ENCODE assay signal across 13 mouse cellular contexts in the genomic region with DNA sequence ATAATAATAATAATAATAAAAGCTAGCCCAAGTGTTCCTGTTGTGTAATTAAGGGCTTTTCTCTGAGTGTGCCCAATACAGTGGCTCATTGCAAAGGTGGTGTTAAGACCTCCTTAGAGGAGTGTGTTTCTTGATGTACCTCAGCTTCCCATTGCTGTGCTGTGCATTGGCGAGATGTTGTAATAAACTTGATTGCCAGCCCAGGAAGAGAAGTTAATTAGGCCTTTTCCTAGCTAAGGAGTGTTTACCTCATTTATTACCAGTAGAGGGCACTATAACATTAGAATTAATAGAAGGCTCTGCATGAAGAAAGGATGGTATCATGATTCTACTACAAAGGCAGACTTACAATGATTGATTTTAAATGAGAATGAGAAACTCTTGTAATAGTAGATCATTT. TPM values are rescaled to one million over a fixed set of nuclear protein-coding genes. Genes with fewer than 3 reads are reported as not detected.
A peak's percentile ranks its signal among the peaks of the same experiment; 100 is the strongest.
DNase-seq lines count a peak whose midpoint lies in the region; ATAC-seq and TF ChIP-seq lines count a peak whose summit lies in the region.
"Had no signal": no experiment of that assay in that cellular context is flagged by ENCODE, and none has a peak within 500 bp of the region (broad histone marks: within the 10 kb centered on the region; RNA-seq: fewer than 3 reads in every experiment).

No protein-coding gene starts in this region.

- no peaks in the 10 kb centered on the region for H3K27me3 ChIP-seq in embryonic facial prominence, embryonic 11.5 days (ENCODE audit: control insufficient read depth, insufficient read depth, low read length)
- H3K27me3 ChIP-seq in embryonic facial prominence, embryonic 10.5 days (replicated peaks; ENCODE audit: low read depth, poor library complexity, severe bottlenecking) = no peaks in the 10 kb centered on the region
- H3K27me3 ChIP-seq in liver, postnatal 0 days (ENCODE audit: insufficient read depth, low read length) = no peaks in the 10 kb centered on the region
- H3K27me3 ChIP-seq in liver, embryonic 11.5 days (replicated peaks; ENCODE audit: control insufficient read depth, insufficient read depth, low read length) = no peaks in the 10 kb centered on the region
- H3K27me3 ChIP-seq in forebrain, embryonic 15.5 days = no peaks in the 10 kb centered on the region
- no peaks in the 10 kb centered on the region for H3K27me3 ChIP-seq in thymus, adult 2 months (ENCODE audit: control insufficient read depth, insufficient read depth, low read length)
- H3K27me3 ChIP-seq: neural tube, embryonic 12.5 days had no signal

- H3K27ac ChIP-seq in embryonic facial prominence, embryonic 11.5 days (replicated peaks; ENCODE audit: low read depth, low read length) = no peak overlapping the region
- no peak overlapping the region for H3K27ac ChIP-seq in embryonic facial prominence, embryonic 10.5 days (replicated peaks)
- no peak overlapping the region for H3K27ac ChIP-seq in liver, postnatal 0 days (ENCODE audit: low read depth)
- no peak overlapping the region for H3K27ac ChIP-seq in liver, embryonic 11.5 days (ENCODE audit: low read depth, low read length)
- no peak overlapping the region for H3K27ac ChIP-seq in forebrain, embryonic 15.5 days (replicated peaks)
- no peak overlapping the region for H3K27ac ChIP-seq in thymus, adult 2 months (ENCODE audit: control insufficient read depth, insufficient read depth, low read length)
- H3K27ac ChIP-seq: neural tube, embryonic 12.5 days had no signal

- peak; percentile 32 for DNase-seq in embryonic facial prominence, embryonic 11.5 days (ENCODE audit: low spot score)
- no peak for DNase-seq in embryonic facial prominence, embryonic 10.5 days (ENCODE audit: low spot score)
- DNase-seq in liver, postnatal 0 days = no peak
- DNase-seq in liver, embryonic 11.5 days (ENCODE audit: low spot score) = no peak
- peak; percentile 75 for DNase-seq in retina, embryonic 14.5 days (ENCODE audit: low spot score)
- no peak for DNase-seq in thymus, adult 2 months
- no peak for DNase-seq in left cerebral cortex, adult 9 months (ENCODE audit: low spot score in 2 of 2)
- DNase-seq: heart, postnatal 4 days had no signal

- peak; percentile 44 for TF ChIP-seq CTCF in liver, postnatal 0 days (IDR thresholded peaks at IDR 0.05; ENCODE audit: low read depth)
- no peak for TF ChIP-seq CTCF in thymus, adult 2 months (IDR thresholded peaks at IDR 0.05; ENCODE audit: borderline replicate concordance, control insufficient read depth, extremely low read depth, insufficient read depth, low read length, poor library complexity)

- TF ChIP-seq EP300 in liver, postnatal 0 days (IDR thresholded peaks at IDR 0.05; ENCODE audit: low read depth) = no peak

- no peaks in the 10 kb centered on the region for H3K36me3 ChIP-seq in embryonic facial prominence, embryonic 11.5 days (replicated peaks; ENCODE audit: control insufficient read depth, insufficient read depth, low read depth, low read length)
- H3K36me3 ChIP-seq in embryonic facial prominence, embryonic 10.5 days (replicated peaks) = no peaks in the 10 kb centered on the region
- H3K36me3 ChIP-seq in liver, postnatal 0 days (replicated peaks; ENCODE audit: insufficient read depth, low read length) = no peaks in the 10 kb centered on the region
- no peaks in the 10 kb centered on the region for H3K36me3 ChIP-seq in liver, embryonic 11.5 days (ENCODE audit: control insufficient read depth, insufficient read depth, low read length)
- no peaks in the 10 kb centered on the region for H3K36me3 ChIP-seq in forebrain, embryonic 15.5 days
- no peaks in the 10 kb centered on the region for H3K36me3 ChIP-seq in thymus, adult 2 months (ENCODE audit: control insufficient read depth, insufficient read depth, low read length)
- H3K36me3 ChIP-seq: neural tube, embryonic 12.5 days had no signal

- TF ChIP-seq POLR2A in thymus, adult 2 months (IDR thresholded peaks at IDR 0.05; ENCODE audit: control insufficient read depth, extremely low read depth, insufficient read depth, low read length, poor library complexity) = no peak

- no peak for ATAC-seq in embryonic facial prominence, embryonic 11.5 days (replicated peaks; ENCODE audit: insufficient number of reproducible peaks, low FRiP score, low TSS enrichment, low read depth)
- ATAC-seq in liver, postnatal 0 days = no peak
- no peak for ATAC-seq in liver, embryonic 11.5 days (replicated peaks; ENCODE audit: low FRiP score)
- peak; percentile 77 for ATAC-seq in forebrain, embryonic 15.5 days (replicated peaks)

- H3K4me2 ChIP-seq in embryonic facial prominence, embryonic 11.5 days (ENCODE audit: low read depth, low read length) = no peak overlapping the region
- H3K4me2 ChIP-seq in liver, postnatal 0 days (ENCODE audit: low read depth, low read length) = no peak overlapping the region
- H3K4me2 ChIP-seq in liver, embryonic 11.5 days = no peak overlapping the region
- H3K4me2 ChIP-seq in forebrain, embryonic 15.5 days (replicated peaks) = no peak overlapping the region
- H3K4me2 ChIP-seq: neural tube, embryonic 12.5 days had no signal

- no peaks in the 10 kb centered on the region for H3K4me1 ChIP-seq in embryonic facial prominence, embryonic 11.5 days (ENCODE audit: control insufficient read depth, insufficient read depth, low read length)
- H3K4me1 ChIP-seq in embryonic facial prominence, embryonic 10.5 days = no peaks in the 10 kb centered on the region
- H3K4me1 ChIP-seq in liver, postnatal 0 days (ENCODE audit: insufficient read depth) = no peaks in the 10 kb centered on the region
- no peaks in the 10 kb centered on the region for H3K4me1 ChIP-seq in liver, embryonic 11.5 days (replicated peaks; ENCODE audit: control insufficient read depth, insufficient read depth, low read length)
- no peaks in the 10 kb centered on the region for H3K4me1 ChIP-seq in forebrain, embryonic 15.5 days
- H3K4me1 ChIP-seq in thymus, adult 2 months (replicated peaks; ENCODE audit: control insufficient read depth, insufficient read depth, low read length) = no peaks in the 10 kb centered on the region
- H3K4me1 ChIP-seq: neural tube, embryonic 12.5 days had no signal

- no peak overlapping the region for H3K9ac ChIP-seq in embryonic facial prominence, embryonic 11.5 days (replicated peaks; ENCODE audit: low read length)
- no peak overlapping the region for H3K9ac ChIP-seq in liver, postnatal 0 days (replicated peaks)
- H3K9ac ChIP-seq in liver, embryonic 11.5 days (ENCODE audit: low read depth, low read length) = no peak overlapping the region
- no peak overlapping the region for H3K9ac ChIP-seq in forebrain, embryonic 15.5 days (replicated peaks)
- H3K9ac ChIP-seq: neural tube, embryonic 12.5 days had no signal

- no peaks in the 10 kb centered on the region for H3K9me3 ChIP-seq in embryonic facial prominence, embryonic 11.5 days (replicated peaks; ENCODE audit: control insufficient read depth, low read length)
- no peaks in the 10 kb centered on the region for H3K9me3 ChIP-seq in embryonic facial prominence, embryonic 10.5 days
- no peaks in the 10 kb centered on the region for H3K9me3 ChIP-seq in liver, postnatal 0 days (ENCODE audit: low read length)
- no peaks in the 10 kb centered on the region for H3K9me3 ChIP-seq in liver, embryonic 11.5 days (ENCODE audit: control insufficient read depth, low read length)
- no peaks in the 10 kb centered on the region for H3K9me3 ChIP-seq in forebrain, embryonic 15.5 days
- H3K9me3 ChIP-seq: neural tube, embryonic 12.5 days had no signal

- no peak overlapping the region for H3K4me3 ChIP-seq in embryonic facial prominence, embryonic 11.5 days (ENCODE audit: low read depth, low read length)
- H3K4me3 ChIP-seq in embryonic facial prominence, embryonic 10.5 days = no peak overlapping the region
- H3K4me3 ChIP-seq in liver, postnatal 0 days (ENCODE audit: low read depth, low read length) = no peak overlapping the region
- no peak overlapping the region for H3K4me3 ChIP-seq in liver, embryonic 11.5 days (ENCODE audit: low read depth, low read length)
- no peak overlapping the region for H3K4me3 ChIP-seq in forebrain, embryonic 15.5 days
- no peak overlapping the region for H3K4me3 ChIP-seq in thymus, adult 2 months (ENCODE audit: control insufficient read depth, insufficient read depth, low read length)
- H3K4me3 ChIP-seq: neural tube, embryonic 12.5 days had no signal

- WGBS in embryonic facial prominence, embryonic 11.5 days = 7% methylated on average over 1 of the region's 1 CpGs
- 18% methylated on average over 1 of the region's 1 CpGs for WGBS in embryonic facial prominence, embryonic 10.5 days
- 14% methylated on average over 1 of the region's 1 CpGs for WGBS in liver, postnatal 0 days (ENCODE audit: insufficient replicate concordance)
- 21% methylated on average over 1 of the region's 1 CpGs for WGBS in liver, embryonic 11.5 days
- 6% methylated on average over 1 of the region's 1 CpGs for WGBS in forebrain, embryonic 15.5 days
- 14% methylated on average over 1 of the region's 1 CpGs for WGBS in thymus, adult 2 months

RNA-seq across cellular contexts. Expression of a gene that starts 57.9 kb away (rescaled TPM):
- polyA plus RNA-seq in embryonic facial prominence, embryonic 11.5 days (2014; fragmentation: Nextera tagmentation; extraction: Ambion mirVana) = not detected in 2 replicates
- polyA plus RNA-seq in embryonic facial prominence, embryonic 10.5 days (2016; fragmentation: Nextera tagmentation; extraction: Ambion mirVana) = not detected in 2 replicates
- not detected in 2 replicates for polyA plus RNA-seq in liver, postnatal 0 days (2015; fragmentation: Nextera tagmentation; extraction: Ambion mirVana)
- not detected in 2 replicates for polyA plus RNA-seq in liver, embryonic 11.5 days (2014; fragmentation: Nextera tagmentation; extraction: Ambion mirVana)
- not detected in 2 replicates for polyA plus RNA-seq in forebrain, embryonic 15.5 days (2015; fragmentation: Nextera tagmentation; extraction: Ambion mirVana)
- polyA plus RNA-seq in thymus, adult 2 months (2012; rRNA removed) = not detected in 2 replicates
- polyA plus RNA-seq: C2C12; limb, embryonic 11.5 days; neural tube, embryonic 12.5 days; stomach, embryonic 16.5 days had no signal

Comparison
In these comparisons a context has a peak if more than half of its experiments do, and no peak if none do; other contexts are left out.
1. DNase-seq: peak in embryonic facial prominence, embryonic 11.5 days (single experiment) and retina, embryonic 14.5 days (single experiment); none in embryonic facial prominence, embryonic 10.5 days (single experiment), liver, postnatal 0 days (single experiment), liver, embryonic 11.5 days (single experiment), thymus, adult 2 months (single experiment) and left cerebral cortex, adult 9 months (0 of 2).